Mouse (Mus musculus) cortical plate, adult 2 months (tissue): ENCODE results near the gene Zbtb44. TPM values are rescaled to one million over a fixed set of nuclear protein-coding genes. Genes with fewer than 3 reads are reported as not detected.

Source experiments
- H3K27ac ChIP-seq: fragments of 200-500 bp; 2 replicates; pipeline ENCODE4 v1.5.1; 2012; ENCODE audit warnings: low read length, control low read depth, inconsistent platforms; ENCODE audit not compliant: insufficient read depth
- H3K4me1 ChIP-seq: fragments of 200-500 bp; 2 replicates; pipeline ENCODE4 v1.6.1; 2011; ENCODE audit warnings: low read length; ENCODE audit not compliant: control insufficient read depth, insufficient read depth
- H3K4me3 ChIP-seq: fragments of 200-500 bp; 2 replicates; pipeline ENCODE4 v1.5.1; 2011; ENCODE audit warnings: mild to moderate bottlenecking, low read length, control low read depth; ENCODE audit not compliant: insufficient read depth
- CTCF ChIP-seq: fragments of 200-500 bp; IDR thresholded peaks from 2 replicates; pipeline ENCODE4 v1.5.1; 2011; ENCODE audit warnings: mild to moderate bottlenecking, control low read depth, low read length; ENCODE audit not compliant: insufficient read depth; ENCODE audit errors: extremely low read depth
- POLR2A ChIP-seq: fragments of 200-500 bp; IDR thresholded peaks from 2 replicates; pipeline ENCODE4 v1.6.1; 2011; ENCODE audit warnings: mild to moderate bottlenecking, low read length, control low read depth; ENCODE audit not compliant: insufficient read depth; ENCODE audit errors: extremely low read depth
- polyA plus RNA-seq: library from polyadenylated mRNA; depleted of rRNA; stranded (reverse); fragments of >200 nt; gene quantifications from 2 replicates; pipeline ENCODE4 v1.2.3, GENCODE M21; 2012; rRNA removed

The Zbtb44 gene
- 8.5 and 8.6 TPM in 2 replicates for polyA plus RNA-seq

DNA sequence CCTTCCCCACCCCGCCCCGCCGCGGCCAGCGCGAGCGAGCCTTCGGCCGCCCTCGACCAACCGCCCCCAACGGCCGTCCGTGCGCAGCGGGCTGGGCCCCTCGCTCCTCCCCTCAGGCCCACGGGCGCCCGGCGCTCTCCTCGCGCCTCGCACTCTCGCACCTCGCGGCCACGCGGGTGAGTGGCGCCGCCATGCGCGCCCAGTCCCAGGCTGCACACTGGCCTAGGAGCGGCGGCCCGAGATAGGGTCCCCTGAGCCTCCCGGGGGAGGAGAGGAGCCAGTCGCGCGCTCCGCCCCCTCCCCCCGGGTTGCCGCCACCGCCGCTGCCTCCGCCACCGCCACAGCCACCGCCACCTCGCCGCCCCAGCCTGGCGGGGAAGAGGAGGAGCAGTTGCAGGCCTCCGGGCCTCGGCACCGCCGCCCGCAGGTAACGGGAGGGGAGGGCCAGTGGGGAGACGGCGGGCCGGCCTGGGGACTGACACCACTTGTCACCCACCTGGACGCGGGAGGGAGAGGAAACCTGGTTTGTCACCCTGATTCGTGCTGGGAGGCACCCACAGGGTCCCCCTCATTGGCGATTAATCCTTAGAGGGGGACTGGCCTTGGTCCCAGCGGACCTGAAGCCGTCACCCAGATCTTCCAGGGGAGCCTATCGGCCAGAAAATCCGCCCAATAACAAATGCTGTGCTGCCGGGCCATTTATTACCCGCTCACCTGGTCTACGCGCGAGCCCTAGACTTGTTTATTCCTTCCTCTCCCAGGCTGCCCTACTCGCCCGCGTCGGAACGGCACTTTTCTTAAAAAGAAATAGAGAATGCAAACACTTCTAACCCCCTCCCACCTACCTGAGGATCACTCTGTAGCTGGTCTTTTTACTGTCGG lies at the start of gene Zbtb44:
Zbtb44 (plus strand) TSS at position 113 of the 882 bp plus-strand sequence.
- no peaks in the 10 kb centered on the region for H3K4me1 ChIP-seq
- H3K27ac ChIP-seq = peak within 1 kb of the TSS; percentile 87
- H3K4me3 ChIP-seq = peak within 1 kb of the TSS; percentile 51
- TF ChIP-seq CTCF (no peak), POLR2A (no peak)

DNA sequence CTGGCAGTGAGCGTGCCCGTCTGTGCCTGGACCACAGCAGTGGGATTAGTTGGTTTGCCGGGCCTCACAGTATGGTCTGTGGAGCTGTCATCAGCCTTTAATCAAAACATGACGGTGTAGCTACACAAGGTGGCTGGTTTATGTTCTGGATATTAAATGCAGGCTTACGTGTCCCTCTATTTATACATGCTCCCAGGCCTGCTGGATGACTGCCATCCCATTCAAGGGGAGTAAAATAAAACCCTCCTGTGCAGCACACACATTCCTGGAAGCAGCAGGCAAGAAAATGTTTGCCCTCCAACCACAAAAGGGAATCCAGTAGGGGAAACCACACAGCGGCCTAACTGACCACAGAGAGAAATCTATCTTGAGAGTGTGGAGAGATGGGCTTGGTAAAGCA lies 44.7 kb upstream of the Zbtb44 start:
- no peak for TF ChIP-seq CTCF
- no peak for TF ChIP-seq POLR2A
- H3K4me1 ChIP-seq = no peaks in the 10 kb centered on the region
- no peak overlapping the region for H3K4me3 ChIP-seq
- H3K27ac ChIP-seq = no peak overlapping the region

DNA sequence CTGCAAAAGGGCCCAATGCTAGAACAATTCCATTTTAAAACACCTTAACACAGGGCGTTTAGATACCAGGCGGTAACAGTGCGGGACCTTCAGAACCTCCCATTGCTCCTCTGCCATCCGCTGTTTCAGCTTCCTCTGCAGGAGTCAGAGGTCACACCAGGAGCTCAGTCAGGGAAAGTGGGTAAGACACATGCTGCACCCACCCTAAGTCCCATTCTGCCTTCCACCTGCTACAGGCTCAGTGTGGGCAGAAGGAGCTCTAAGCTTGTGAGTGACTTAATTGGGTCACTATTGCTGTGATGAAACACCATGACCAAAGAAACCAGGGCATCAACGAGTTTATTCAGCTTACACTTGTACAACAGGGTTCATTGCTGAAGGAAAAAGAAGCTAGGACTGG lies 37.3 kb upstream of the Zbtb44 start:
- no peaks in the 10 kb centered on the region for H3K4me1 ChIP-seq
- TF ChIP-seq CTCF (no peak), POLR2A (no peak)
- no peak overlapping the region for H3K27ac ChIP-seq
- H3K4me3 ChIP-seq = no peak overlapping the region

DNA sequence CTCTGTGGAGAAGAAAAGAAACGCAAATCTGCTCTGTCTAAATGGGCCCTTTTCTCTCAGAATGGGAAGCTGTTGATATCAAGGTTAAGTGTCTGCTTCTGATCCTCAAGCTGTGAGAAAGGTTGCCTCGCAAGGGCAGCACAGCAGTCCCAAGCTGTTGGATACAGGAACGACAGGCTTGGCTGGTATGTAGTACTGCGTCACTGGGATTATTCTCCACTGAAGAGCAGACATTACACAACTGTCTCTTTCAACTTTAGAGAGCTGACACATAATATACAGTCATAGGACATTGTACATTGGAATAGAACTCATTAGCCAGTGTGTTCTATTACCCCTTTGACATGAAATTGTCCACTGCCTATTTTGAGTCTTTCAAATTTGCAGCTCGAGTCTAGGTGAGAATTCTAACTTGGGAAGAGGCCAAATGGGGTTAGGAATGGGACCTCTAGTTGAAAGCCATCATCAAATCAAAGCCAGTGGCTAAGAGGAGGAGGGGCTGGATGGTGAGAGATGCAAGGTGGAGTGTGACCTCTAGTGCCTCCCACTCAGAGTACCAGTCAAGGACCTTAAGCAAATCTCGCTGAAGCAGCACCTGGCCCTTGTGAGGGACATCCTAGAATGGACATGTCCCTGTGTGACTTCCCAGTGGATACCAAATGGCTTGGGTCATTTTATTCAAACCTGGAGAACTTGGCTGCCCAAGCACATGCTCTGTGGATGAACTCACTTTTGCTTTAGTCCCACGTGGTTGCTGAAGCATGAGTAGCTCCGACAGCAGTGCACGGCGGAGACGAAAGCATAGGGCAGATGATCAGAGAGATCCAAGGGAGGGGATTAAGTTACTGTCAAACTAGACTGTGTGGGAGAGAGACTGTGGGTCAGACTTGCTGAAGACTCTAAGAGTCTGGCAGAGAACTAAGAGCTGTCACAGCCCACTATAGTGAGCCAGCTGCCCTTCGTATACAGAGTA lies 33.6 kb upstream of the Zbtb44 start:
- Histone ChIP-seq H3K4me3 (no peak overlapping the region), H3K27ac (no peak overlapping the region), H3K4me1 (no peaks in the 10 kb centered on the region)
- no peak for TF ChIP-seq POLR2A
- TF ChIP-seq CTCF = no peak

DNA sequence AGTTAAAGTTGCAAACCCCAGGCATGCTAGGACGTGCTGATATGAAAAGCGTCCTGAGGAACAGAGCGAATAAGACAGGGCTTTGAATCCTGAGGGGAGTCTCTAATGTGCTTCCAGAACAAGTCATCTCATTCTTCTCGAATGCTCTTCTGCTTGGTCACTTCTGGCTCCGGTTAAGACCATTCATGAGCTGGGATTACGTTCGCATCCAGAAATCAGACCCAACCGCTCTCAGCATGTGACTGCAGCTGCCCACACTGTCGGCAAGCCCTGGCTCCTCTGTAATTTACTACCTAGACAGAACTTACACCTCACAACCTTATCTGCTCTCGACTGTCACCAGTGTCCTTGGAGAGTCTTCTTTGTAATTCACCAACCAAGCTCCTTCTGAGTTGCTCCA lies 29.8 kb upstream of the Zbtb44 start:
- Histone ChIP-seq H3K27ac (no peak overlapping the region), H3K4me1 (no peaks in the 10 kb centered on the region), H3K4me3 (no peak overlapping the region)
- no peak for TF ChIP-seq POLR2A
- no peak for TF ChIP-seq CTCF

DNA sequence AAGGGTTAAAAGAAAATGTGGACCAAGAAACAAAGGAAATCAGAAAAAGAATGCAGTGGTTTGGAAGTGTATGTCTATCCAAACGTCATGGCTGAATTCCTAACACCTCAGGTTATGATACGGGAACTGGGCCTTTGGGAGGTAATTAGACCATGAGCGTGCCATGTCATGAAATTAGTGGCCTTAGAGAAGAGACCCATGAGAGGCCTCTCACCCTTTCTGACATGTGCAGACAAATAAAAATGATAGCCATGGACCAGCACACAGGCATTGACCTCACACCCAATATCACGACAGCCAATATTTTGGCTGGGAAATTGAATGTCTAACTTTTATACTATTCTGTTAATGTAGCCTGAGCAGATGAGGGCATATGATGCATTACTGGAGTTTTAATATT lies 27.9 kb upstream of the Zbtb44 start:
- no peak for TF ChIP-seq CTCF
- H3K4me3 ChIP-seq = no peak overlapping the region
- no peaks in the 10 kb centered on the region for H3K4me1 ChIP-seq
- H3K27ac ChIP-seq = no peak overlapping the region

DNA sequence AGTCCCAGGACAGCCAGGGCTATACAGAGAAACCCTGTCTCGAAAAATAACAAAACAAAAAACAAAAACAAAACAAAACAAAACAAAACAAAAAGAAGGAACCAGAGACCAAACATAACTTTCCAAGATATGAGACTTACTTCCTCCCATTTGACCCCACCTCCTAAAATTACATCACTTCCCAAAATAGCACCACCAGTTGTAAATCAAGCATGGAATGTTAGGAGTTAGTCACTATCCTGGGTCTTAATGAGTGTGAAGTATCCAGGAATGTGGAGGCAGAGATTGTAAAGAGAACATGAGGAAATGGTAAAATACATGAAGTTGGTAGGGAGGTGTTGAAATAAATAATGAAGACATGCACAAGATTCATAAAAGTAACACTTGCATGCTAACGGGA lies 21.1 kb upstream of the Zbtb44 start:
- TF ChIP-seq POLR2A = no peak
- Histone ChIP-seq H3K4me3 (no peak overlapping the region), H3K4me1 (peaks cover 1% of the 10 kb centered on the region; the same call in 1 of the 2 replicates), H3K27ac (no peak overlapping the region)

DNA sequence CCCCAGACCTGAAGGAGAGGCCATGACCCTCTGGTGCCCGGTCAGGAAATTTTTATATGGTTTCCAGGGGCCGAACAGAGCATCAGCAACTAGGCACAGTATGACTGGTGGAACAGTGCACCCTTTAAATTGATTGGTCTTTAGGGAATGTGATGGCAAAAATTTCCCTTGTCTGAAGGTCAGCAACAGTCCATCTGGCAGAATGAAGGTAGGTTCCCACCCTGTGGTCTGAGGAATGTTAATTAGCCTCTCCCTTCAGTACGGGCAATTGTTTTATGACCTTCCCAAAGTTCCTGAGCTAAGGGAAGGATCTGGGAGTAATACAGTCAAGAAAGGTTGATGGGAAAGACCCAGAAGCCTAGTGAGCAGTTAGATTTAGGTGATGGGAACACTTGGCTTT lies 20.4 kb upstream of the Zbtb44 start:
- TF ChIP-seq CTCF = no peak
- TF ChIP-seq POLR2A = no peak
- Histone ChIP-seq H3K27ac (no peak overlapping the region), H3K4me1 (peaks cover 1% of the 10 kb centered on the region; the same call in 1 of the 2 replicates), H3K4me3 (no peak overlapping the region)

DNA sequence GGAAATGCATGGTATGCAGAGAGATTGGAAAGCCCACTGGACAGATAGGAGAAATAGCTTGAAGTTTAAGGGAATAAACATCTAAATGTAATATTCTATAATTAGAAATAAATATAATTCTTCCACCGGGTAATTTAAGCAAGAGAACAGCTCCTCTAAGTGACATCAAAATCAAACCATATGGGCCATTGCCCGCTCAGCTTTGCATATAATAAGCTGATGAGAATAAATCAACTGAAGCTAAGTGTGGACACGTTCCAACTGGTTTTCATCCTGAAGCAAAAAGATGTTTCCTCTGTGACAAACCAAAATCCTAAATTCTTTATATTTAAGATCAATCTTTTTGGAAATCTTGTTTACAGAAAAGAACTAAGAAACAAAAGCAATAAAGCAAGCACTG lies 19.7 kb upstream of the Zbtb44 start:
- H3K27ac ChIP-seq = no peak overlapping the region
- TF ChIP-seq POLR2A = no peak
- no peak for TF ChIP-seq CTCF

DNA sequence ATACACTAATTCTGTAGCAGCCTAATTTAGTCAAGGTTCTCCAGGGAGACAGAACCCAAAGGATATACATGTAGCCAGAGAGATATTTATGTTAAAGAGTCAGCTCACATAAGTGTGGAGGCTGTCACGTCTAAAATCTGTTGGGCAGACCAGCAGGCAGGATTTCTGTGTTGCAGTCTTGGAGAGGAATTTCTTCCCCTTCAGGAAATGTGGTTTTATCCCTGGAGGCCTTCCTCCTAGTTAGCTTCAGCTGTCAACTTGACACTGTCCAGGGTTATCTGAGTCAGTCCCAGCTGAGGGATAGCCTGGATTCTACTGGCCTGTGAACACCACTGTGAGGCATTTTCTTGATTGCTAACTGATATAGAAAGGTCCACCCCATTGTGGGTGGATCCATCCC lies 18.9 kb upstream of the Zbtb44 start:
- Histone ChIP-seq H3K4me3 (no peak overlapping the region), H3K4me1 (peaks cover 1% of the 10 kb centered on the region; the same call in 1 of the 2 replicates), H3K27ac (no peak overlapping the region; the same call in 1 of the 2 replicates)
- TF ChIP-seq POLR2A = no peak
- TF ChIP-seq CTCF = no peak

More for the DNA sequence above, 19.7 kb upstream of the Zbtb44 start:
- Histone ChIP-seq H3K4me1 (peaks cover 1% of the 10 kb centered on the region; the same call in 1 of the 2 replicates), H3K4me3 (no peak overlapping the region)

DNA sequence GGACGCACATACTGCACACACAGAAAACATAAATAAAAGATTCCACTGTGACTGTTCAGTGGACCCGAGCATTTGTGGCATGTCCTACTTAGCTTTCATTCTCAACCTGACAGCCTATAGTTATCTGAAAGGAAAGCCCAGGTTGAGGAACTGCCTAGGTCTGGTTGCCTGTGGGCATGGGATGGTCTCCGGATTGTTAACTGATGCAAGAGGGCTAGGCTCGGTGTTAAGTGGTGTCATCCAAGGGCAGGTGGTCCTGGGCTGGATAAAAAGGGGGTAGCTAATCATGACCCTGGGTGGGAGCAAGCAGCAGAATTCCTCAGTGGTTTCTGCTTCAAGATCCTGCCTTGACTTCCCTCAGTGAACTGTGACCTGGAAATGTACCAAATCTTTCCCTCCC lies 17.8 kb upstream of the Zbtb44 start:
- Histone ChIP-seq H3K4me3 (no peak overlapping the region), H3K27ac (no peak overlapping the region), H3K4me1 (peaks cover 1% of the 10 kb centered on the region; the same call in 1 of the 2 replicates)
- TF ChIP-seq CTCF (no peak), POLR2A (no peak)
